ENCODE assay signal across 10 mouse cellular contexts in the genomic region with DNA sequence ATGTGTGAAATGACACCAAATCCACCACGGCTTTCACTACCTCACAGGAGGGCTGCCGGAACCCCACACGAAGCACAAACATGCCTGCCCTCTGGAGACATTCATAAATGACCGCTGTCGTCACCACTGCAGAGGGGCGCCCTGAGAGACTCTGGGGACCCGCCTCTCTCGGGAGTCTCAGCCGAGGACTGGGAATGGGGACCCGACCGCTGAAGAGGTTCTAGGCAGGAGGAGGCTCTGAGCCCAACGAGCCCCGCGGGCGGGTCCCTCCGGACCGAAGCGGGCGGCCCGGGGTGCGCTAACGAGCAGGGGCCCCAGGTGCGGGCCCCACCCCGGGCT. TPM values are rescaled to one million over a fixed set of nuclear protein-coding genes. Genes with fewer than 3 reads are reported as not detected.
DNase-seq lines count a peak whose midpoint lies in the region; ATAC-seq lines count a peak whose summit lies in the region.
"Had no signal": no experiment of that assay in that cellular context is flagged by ENCODE, and none has a peak within 500 bp of the region (broad histone marks: within the 10 kb centered on the region; RNA-seq: fewer than 3 reads in every experiment).

No protein-coding gene starts in this region.

- under 1% methylated on average over 24 of the region's 24 CpGs for WGBS in intestine, embryonic 15.5 days

- peak; percentile 62 for DNase-seq in cerebellum, adult 11 months
- DNase-seq in cerebellum, postnatal 4 days (ENCODE audit: low spot score in 2 of 2): no peak
- DNase-seq in thymus, postnatal 25 days: peak; percentile 36
- DNase-seq in thymus, postnatal 14 days: no peak
- DNase-seq in neural tube, embryonic 10.5 days (ENCODE audit: extremely low spot score, low spot score): peak; percentile 47
- no peak for DNase-seq in layer of hippocampus, adult 8-10 months (ENCODE audit: low spot score in 2 of 2)

- H3K4me2 ChIP-seq in intestine, embryonic 15.5 days (replicated peaks): peak overlapping the region; percentile 98

- no peaks in the 10 kb centered on the region for H3K36me3 ChIP-seq in intestine, embryonic 15.5 days

- 0 out of 2 replicates have a peak, but pooled peaks cover 4% of the 10 kb centered on the region for H3K27me3 ChIP-seq in intestine, embryonic 15.5 days (replicated peaks)

- 0 out of 2 replicates have a peak overlapping the region, but pooled peaks have one; percentile 44 for H3K27ac ChIP-seq in intestine, embryonic 15.5 days

- ATAC-seq in intestine, embryonic 15.5 days: no peak
- ATAC-seq in monocyte, adult 5-6 weeks (replicated peaks; ENCODE audit: insufficient number of reproducible peaks, low FRiP score, low TSS enrichment, poor library complexity, severe bottlenecking): no peak

- H3K9me3 ChIP-seq in intestine, embryonic 15.5 days: no peaks in the 10 kb centered on the region

- H3K9ac ChIP-seq in intestine, embryonic 15.5 days: peak overlapping the region; percentile 68

- H3K4me1 ChIP-seq in intestine, embryonic 15.5 days (replicated peaks): peaks cover 44% of the 10 kb centered on the region

- peak overlapping the region; percentile 63 for H3K4me3 ChIP-seq in intestine, embryonic 15.5 days (replicated peaks)

RNA-seq across cellular contexts. Expression of a gene that starts 0.4 kb away (rescaled TPM):
- not detected in 2 replicates for polyA plus RNA-seq in intestine, embryonic 15.5 days (2015; fragmentation: Nextera tagmentation; extraction: Ambion mirVana)
- 1 to 10 TPM in 1 of 4 experiments, not detected in 3; 1.8 TPM for total RNA-seq in layer of hippocampus, adult 8-10 months (2022)
- total RNA-seq in monocyte, adult 5-6 weeks (2017): not detected in 3 replicates
- polyA plus RNA-seq: C2C12; gonadal fat pad, adult 2 months had no signal

RNA-seq across cellular contexts. Expression of a gene that starts 37.6 kb away (rescaled TPM):
- polyA plus RNA-seq in intestine, embryonic 15.5 days (2015; fragmentation: Nextera tagmentation; extraction: Ambion mirVana): 25.6 and 27.1 TPM in 2 replicates
- total RNA-seq in layer of hippocampus, adult 8-10 months (2022): 10 to 100 TPM; 44.4 to 47.8 (median 45.1) TPM
- 1.3 to 3.7 TPM (median 1.4 TPM) in 3 replicates for total RNA-seq in monocyte, adult 5-6 weeks (2017)

Comparison
In these comparisons a context has a peak if more than half of its experiments do, and no peak if none do; other contexts are left out.
1. DNase-seq: peak in cerebellum, adult 11 months (single experiment), thymus, postnatal 25 days (single experiment) and neural tube, embryonic 10.5 days (single experiment); none in cerebellum, postnatal 4 days (0 of 2), thymus, postnatal 14 days (single experiment) and layer of hippocampus, adult 8-10 months (0 of 2).